Mouse (Mus musculus) liver, embryonic 12.5 days (tissue): ENCODE results near the gene Tmem100. TPM values are rescaled to one million over a fixed set of nuclear protein-coding genes. Genes with fewer than 3 reads are reported as not detected.

Experiments
- ATAC-seq: fragments of 200-750 bp; cut with Nextera tagmentation; 2 replicates; pipeline ENCODE4 v1.8.0; 2017; ENCODE audit warnings: moderate number of reproducible peaks, mild to moderate bottlenecking, moderate library complexity
- H3K27ac ChIP-seq: fragments of 300-500 bp; sonication (generic); 2 replicates; pipeline ENCODE4 v1.5.1; 2016; ENCODE audit warnings: mild to moderate bottlenecking
- H3K27me3 ChIP-seq: fragments of 300-500 bp; sonication (generic); replicated peaks from 2 replicates; pipeline ENCODE4 v1.6.1; 2016; ENCODE audit warnings: mild to moderate bottlenecking, moderate library complexity
- H3K36me3 ChIP-seq: fragments of 300-500 bp; sonication (generic); 2 replicates; pipeline ENCODE4 v1.6.1; 2016; ENCODE audit warnings: mild to moderate bottlenecking, moderate library complexity
- H3K4me1 ChIP-seq: fragments of 300-500 bp; sonication (generic); 2 replicates; pipeline ENCODE4 v1.6.1; 2016
- H3K4me2 ChIP-seq: fragments of 300-500 bp; sonication (generic); 2 replicates; pipeline ENCODE4 v1.6.1; 2016; ENCODE audit warnings: mild to moderate bottlenecking, moderate library complexity
- H3K4me3 ChIP-seq: fragments of 300-500 bp; sonication (generic); 2 replicates; pipeline ENCODE4 v1.5.1; 2016; ENCODE audit warnings: mild to moderate bottlenecking, moderate library complexity
- H3K9ac ChIP-seq: fragments of 300-500 bp; sonication (generic); 2 replicates; pipeline ENCODE4 v1.6.1; 2016; ENCODE audit warnings: mild to moderate bottlenecking, moderate library complexity
- H3K9me3 ChIP-seq: fragments of 300-500 bp; sonication (generic); replicated peaks from 2 replicates; pipeline ENCODE4 v1.6.1; 2016; ENCODE audit warnings: mild to moderate bottlenecking, moderate library complexity
- WGBS: fragments of 180-500 bp; shearing (Covaris S2); methylation state at CpG from one replicate; pipeline ENCODE4 v1.1.7; 2016; ENCODE audit not compliant: insufficient replicate concordance; 5-methylcytosine and 5-hydroxymethylcytosine counted together
- polyA plus RNA-seq: library from polyadenylated mRNA; unstranded; fragments of >200 nt; fragmentation: Nextera tagmentation; extraction: Ambion mirVana; gene quantifications from 2 replicates; pipeline ENCODE4 v1.2.1, GENCODE M21; 2016

Tmem100 gene
- polyA plus RNA-seq, 1 experiment from 2014 or later = 0.55 TPM

GRCm38 (mm10) chr11:90076666-90077065, 46.5 kb downstream of the Tmem100 start:
- H3K9me3 ChIP-seq = no peaks in the 10 kb centered on the region
- no peak overlapping the region for H3K9ac ChIP-seq
- no peak overlapping the region for H3K27ac ChIP-seq
- WGBS = 65% methylated on average over 3 of the region's 3 CpGs
- no peak for ATAC-seq
- H3K4me1 ChIP-seq = no peaks in the 10 kb centered on the region
- H3K4me2 ChIP-seq = no peak overlapping the region
- H3K36me3 ChIP-seq = no peaks in the 10 kb centered on the region
- no peaks in the 10 kb centered on the region for H3K27me3 ChIP-seq
- no peak overlapping the region for H3K4me3 ChIP-seq

GRCm38 (mm10) chr11:90080678-90081267, 50.6 kb downstream of the Tmem100 start:
- Histone ChIP-seq H3K9ac (no peak overlapping the region), H3K27me3 (no peaks in the 10 kb centered on the region), H3K9me3 (no peaks in the 10 kb centered on the region), H3K4me2 (no peak overlapping the region), H3K36me3 (no peaks in the 10 kb centered on the region), H3K4me3 (no peak overlapping the region), H3K4me1 (no peaks in the 10 kb centered on the region), H3K27ac (no peak overlapping the region)
- ATAC-seq = no peak
- WGBS = 65% methylated on average over 3 of the region's 3 CpGs

- H3K4me3 ChIP-seq = no peak overlapping the region
- H3K4me2 ChIP-seq = no peak overlapping the region
- no peaks in the 10 kb centered on the region for H3K27me3 ChIP-seq
- no peaks in the 10 kb centered on the region for H3K4me1 ChIP-seq
- ATAC-seq = no peak
- no peak overlapping the region for H3K27ac ChIP-seq
- H3K9ac ChIP-seq = no peak overlapping the region
- no peaks in the 10 kb centered on the region for H3K9me3 ChIP-seq
- no peaks in the 10 kb centered on the region for H3K36me3 ChIP-seq
- whole genome bisulfite sequencing = 63% methylated on average over 10 of the region's 10 CpGs
These were observed 51.9 kb downstream of the Tmem100 start for GRCm38 (mm10) chr11:90081820-90082596.

- 71% methylated on average over 3 of the region's 3 CpGs for WGBS
- H3K9me3 ChIP-seq = no peaks in the 10 kb centered on the region
- H3K4me2 ChIP-seq = no peak overlapping the region
- no peak overlapping the region for H3K9ac ChIP-seq
- H3K27ac ChIP-seq = no peak overlapping the region
- H3K27me3 ChIP-seq = no peaks in the 10 kb centered on the region
- no peak overlapping the region for H3K4me3 ChIP-seq
- no peaks in the 10 kb centered on the region for H3K4me1 ChIP-seq
- no peaks in the 10 kb centered on the region for H3K36me3 ChIP-seq
- no peak for ATAC-seq
These were observed 52.9 kb downstream of the Tmem100 start for GRCm38 (mm10) chr11:90083042-90083441.

- Histone ChIP-seq H3K4me2 (no peak overlapping the region), H3K9me3 (no peaks in the 10 kb centered on the region), H3K27ac (no peak overlapping the region), H3K36me3 (no peaks in the 10 kb centered on the region), H3K4me1 (no peaks in the 10 kb centered on the region), H3K4me3 (no peak overlapping the region), H3K27me3 (no peaks in the 10 kb centered on the region), H3K9ac (no peak overlapping the region)
- no peak for ATAC-seq
- 59% methylated on average over 5 of the region's 5 CpGs for WGBS
These were observed 54.0 kb downstream of the Tmem100 start for GRCm38 (mm10) chr11:90084166-90084565.

Other genes with a start within 250 kb of the Tmem100 start
- 11.0 and 11.5 TPM in 2 replicates for gene Pctp, start 27.5 kb upstream of the Tmem100 start, polyA plus RNA-seq
- gene Gm45716, start 157.3 kb downstream of the Tmem100 start, polyA plus RNA-seq = 3.0 and 3.4 TPM in 2 replicates
- gene Mmd, start 219.1 kb downstream of the Tmem100 start, polyA plus RNA-seq = 10.6 and 12.0 TPM in 2 replicates